Mouse (Mus musculus) testis, adult 2 months (tissue): Measurements from ENCODE around the gene Mcm8. TPM values are rescaled to one million over a fixed set of nuclear protein-coding genes. Genes with fewer than 3 reads are reported as not detected.

ENCODE experiments used
- H3K27ac ChIP-seq: fragments of 200-500 bp; 2 replicates; pipeline ENCODE4 v1.5.1; 2012; ENCODE audit warnings: low read depth, low read length; ENCODE audit not compliant: control insufficient read depth, insufficient read depth
- H3K27me3 ChIP-seq: fragments of 200-500 bp; 2 replicates; pipeline ENCODE4 v1.6.1; 2012; ENCODE audit warnings: mild to moderate bottlenecking, low read length, moderate library complexity; ENCODE audit not compliant: control insufficient read depth, insufficient read depth
- H3K36me3 ChIP-seq: fragments of 200-500 bp; 2 replicates; pipeline ENCODE4 v1.6.1; 2012; ENCODE audit warnings: mild to moderate bottlenecking, low read length; ENCODE audit not compliant: control insufficient read depth, insufficient read depth
- H3K4me1 ChIP-seq: fragments of 200-500 bp; 2 replicates; pipeline ENCODE4 v1.6.1; 2012; ENCODE audit warnings: low read length; ENCODE audit not compliant: control insufficient read depth, insufficient read depth
- H3K4me3 ChIP-seq: fragments of 200-500 bp; 2 replicates; pipeline ENCODE4 v1.5.1; 2012; ENCODE audit warnings: low read depth, mild to moderate bottlenecking, low read length, moderate library complexity, mixed read lengths; ENCODE audit not compliant: control insufficient read depth
- CTCF ChIP-seq: fragments of 200-500 bp; IDR thresholded peaks from 2 replicates; pipeline ENCODE4 v1.5.1; 2012; ENCODE audit warnings: low read depth, mild to moderate bottlenecking, inconsistent platforms, low read length, moderate library complexity; ENCODE audit not compliant: control insufficient read depth, insufficient read depth, insufficient replicate concordance
- POLR2A ChIP-seq: fragments of 200-500 bp; IDR thresholded peaks from 2 replicates; pipeline ENCODE4 v1.6.1; 2012; ENCODE audit warnings: low read depth, mild to moderate bottlenecking, inconsistent platforms, low read length, moderate library complexity; ENCODE audit not compliant: control insufficient read depth
- polyA plus RNA-seq: library from polyadenylated mRNA; depleted of rRNA; stranded (reverse); fragments of >200 nt; gene quantifications from 2 replicates; pipeline ENCODE4 v1.2.3, GENCODE M21; 2012

The Mcm8 gene
- polyA plus RNA-seq, 1 experiment, result 3.2 TPM

- Histone ChIP-seq H3K27me3 (no peaks in the 10 kb centered on the region), H3K36me3 (no peaks in the 10 kb centered on the region; the same call in none of the 2 replicates)
- no peak for TF ChIP-seq CTCF
- no peak for TF ChIP-seq POLR2A
Measured at GRCm38 (mm10) chr2:132802976-132803375, 13.0 kb upstream of the Mcm8 start.

GRCm38 (mm10) chr2:132841071-132841470 lies 25.1 kb downstream of the Mcm8 start:
- H3K4me3 ChIP-seq, result no peak overlapping the region
- no peaks in the 10 kb centered on the region for H3K27me3 ChIP-seq
- TF ChIP-seq CTCF, result no peak
- no peaks in the 10 kb centered on the region for H3K4me1 ChIP-seq
- no peaks in the 10 kb centered on the region for H3K36me3 ChIP-seq
- H3K27ac ChIP-seq, result no peak overlapping the region

More at GRCm38 (mm10) chr2:132802976-132803375, 13.0 kb upstream of the Mcm8 start:
- H3K4me3 ChIP-seq, result no peak overlapping the region
- H3K27ac ChIP-seq, result no peak overlapping the region
- H3K4me1 ChIP-seq, result no peaks in the 10 kb centered on the region

- peak; percentile 74 for TF ChIP-seq POLR2A
- TF ChIP-seq CTCF, result peak; percentile 98
- H3K4me1 ChIP-seq, result peaks cover 5% of the 10 kb centered on the region
- H3K27ac ChIP-seq, result peak within 1 kb of the TSS; percentile 93
- peak within 1 kb of the TSS; percentile 96 for H3K4me3 ChIP-seq
- H3K36me3 ChIP-seq, result peaks cover 4% of the 10 kb centered on the region; the same call in 1 of the 2 replicates
- H3K27me3 ChIP-seq, result no peaks in the 10 kb centered on the region
Measured at GRCm38 (mm10) chr2:132846407-132847358, 30.7 kb downstream of the Mcm8 start, which contains the start of gene Crls1. TSS of gene Crls1 (plus strand) at chr2:132846666.

- peaks cover 4% of the 10 kb centered on the region; the same call in 1 of the 2 replicates for H3K36me3 ChIP-seq
- H3K27me3 ChIP-seq, result no peaks in the 10 kb centered on the region
- peak overlapping the region; percentile 93 for H3K27ac ChIP-seq
- peaks cover 5% of the 10 kb centered on the region for H3K4me1 ChIP-seq
- TF ChIP-seq POLR2A, result peak; percentile 74; the same call in 1 of the 2 replicates
- TF ChIP-seq CTCF, result no peak
- H3K4me3 ChIP-seq, result peak overlapping the region; percentile 96
Measured at GRCm38 (mm10) chr2:132847581-132847980, 31.6 kb downstream of the Mcm8 start.

GRCm38 (mm10) chr2:132848361-132848760 lies 32.4 kb downstream of the Mcm8 start:
- H3K27me3 ChIP-seq, result no peaks in the 10 kb centered on the region
- H3K4me3 ChIP-seq, result peak overlapping the region; percentile 96
- TF ChIP-seq POLR2A, result no peak
- no peak for TF ChIP-seq CTCF
- peaks cover 5% of the 10 kb centered on the region for H3K4me1 ChIP-seq
- H3K36me3 ChIP-seq, result peaks cover 4% of the 10 kb centered on the region; the same call in 1 of the 2 replicates
- no peak overlapping the region; the same call in 1 of the 2 replicates for H3K27ac ChIP-seq

GRCm38 (mm10) chr2:132849141-132849540 lies 33.2 kb downstream of the Mcm8 start:
- peak overlapping the region; percentile 71 for H3K4me3 ChIP-seq
- H3K36me3 ChIP-seq, result peaks cover 4% of the 10 kb centered on the region; the same call in 1 of the 2 replicates
- no peaks in the 10 kb centered on the region for H3K27me3 ChIP-seq
- H3K27ac ChIP-seq, result peak overlapping the region; percentile 73
- no peak for TF ChIP-seq POLR2A
- TF ChIP-seq CTCF, result no peak
- peaks cover 5% of the 10 kb centered on the region for H3K4me1 ChIP-seq

- no peak overlapping the region for H3K4me3 ChIP-seq
- H3K4me1 ChIP-seq, result peaks cover 5% of the 10 kb centered on the region
- TF ChIP-seq CTCF, result no peak
- peaks cover 5% of the 10 kb centered on the region for H3K36me3 ChIP-seq
- no peaks in the 10 kb centered on the region for H3K27me3 ChIP-seq
- no peak overlapping the region for H3K27ac ChIP-seq
Measured at GRCm38 (mm10) chr2:132853051-132853450, 37.1 kb downstream of the Mcm8 start.
